In the genomic region with DNA sequence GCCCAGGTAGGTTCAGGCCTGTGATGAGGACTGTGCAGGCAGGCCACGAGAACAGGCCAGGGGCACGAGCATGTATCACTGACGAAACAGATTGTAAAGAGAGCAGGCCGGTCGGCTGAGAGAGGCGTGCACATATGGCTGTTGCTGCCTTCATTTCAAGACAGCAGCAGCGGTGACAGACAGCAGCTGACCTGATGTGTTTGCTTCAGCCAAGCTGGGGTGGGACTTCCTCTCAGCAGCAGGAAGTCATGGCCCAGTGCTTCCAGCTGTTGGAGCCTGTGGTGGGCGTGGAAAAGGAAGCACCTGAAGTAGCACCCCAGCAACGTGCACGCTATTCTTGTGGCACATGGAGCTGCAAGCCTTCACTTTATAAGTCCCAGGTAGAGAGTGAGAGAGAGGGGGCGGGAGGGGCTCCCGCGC, we compare ENCODE assay signal across 9 mouse cellular contexts.
DNase-seq lines count a peak whose midpoint lies in the region; ATAC-seq and TF ChIP-seq lines count a peak whose summit lies in the region.
"Had no signal": no experiment of that assay in that cellular context is flagged by ENCODE, and none has a peak within 500 bp of the region (broad histone marks: within the 10 kb centered on the region; RNA-seq: fewer than 3 reads in every experiment).

No protein-coding gene starts in this region.

- H3K4me3 ChIP-seq in testis, adult 2 months (ENCODE audit: control insufficient read depth, low read depth, low read length): peak overlapping the region; percentile 37
- no peak overlapping the region for H3K4me3 ChIP-seq in forebrain, postnatal 0 days (ENCODE audit: low read depth, low read length)

- no peak overlapping the region for H3K27ac ChIP-seq in testis, adult 2 months (ENCODE audit: control insufficient read depth, insufficient read depth, low read depth, low read length)
- H3K27ac ChIP-seq in forebrain, postnatal 0 days (ENCODE audit: low read depth, low read length): no peak overlapping the region

- no peak for TF ChIP-seq CTCF in testis, adult 2 months (IDR thresholded peaks at IDR 0.05; ENCODE audit: control insufficient read depth, insufficient read depth, insufficient replicate concordance, low read depth, low read length)
- TF ChIP-seq CTCF in forebrain, postnatal 0 days (IDR thresholded peaks at IDR 0.05; ENCODE audit: low read depth): no peak

- no peak for DNase-seq in testis, postnatal 14 days (ENCODE audit: low spot score)
- DNase-seq in induced T-regulatory cell, adult 2 months (ENCODE audit: low read depth): peak; percentile 61
- DNase-seq in naive thymus-derived CD4-positive, alpha-beta T cell, adult 2 months (ENCODE audit: low read depth): peak; percentile 62
- DNase-seq in right cerebral cortex, postnatal 25 days: no peak
- DNase-seq in forebrain, postnatal 0 days: no peak
- no peak for DNase-seq in kidney, adult 9 months
- DNase-seq: adrenal gland, postnatal 25 days had no signal

- H3K36me3 ChIP-seq in testis, adult 2 months (ENCODE audit: control insufficient read depth, insufficient read depth, low read length): no peaks in the 10 kb centered on the region
- H3K36me3 ChIP-seq in forebrain, postnatal 0 days (ENCODE audit: insufficient read depth): no peaks in the 10 kb centered on the region

- no peak for ATAC-seq in forebrain, postnatal 0 days
- no peak for ATAC-seq in erythroblast, adult 5-6 weeks (replicated peaks; ENCODE audit: low FRiP score, poor library complexity, severe bottlenecking)

- no peak overlapping the region for H3K4me2 ChIP-seq in forebrain, postnatal 0 days (ENCODE audit: low read depth)

- 76% methylated on average over 13 of the region's 13 CpGs for WGBS in forebrain, postnatal 0 days

- no peaks in the 10 kb centered on the region for H3K27me3 ChIP-seq in testis, adult 2 months (ENCODE audit: control insufficient read depth, insufficient read depth, low read length)
- no peaks in the 10 kb centered on the region for H3K27me3 ChIP-seq in forebrain, postnatal 0 days (ENCODE audit: insufficient read depth, low read length)

- no peak overlapping the region for H3K9ac ChIP-seq in forebrain, postnatal 0 days

- no peak for TF ChIP-seq POLR2A in testis, adult 2 months (IDR thresholded peaks at IDR 0.05; ENCODE audit: control insufficient read depth, low read depth, low read length)

- H3K9me3 ChIP-seq in forebrain, postnatal 0 days (ENCODE audit: low read length): no peaks in the 10 kb centered on the region

- peaks cover 7% of the 10 kb centered on the region for H3K4me1 ChIP-seq in testis, adult 2 months (ENCODE audit: control insufficient read depth, insufficient read depth, low read length)
- H3K4me1 ChIP-seq in forebrain, postnatal 0 days (ENCODE audit: insufficient read depth): no peaks in the 10 kb centered on the region

Comparison
In these comparisons a context has a peak if more than half of its experiments do, and no peak if none do; other contexts are left out.
1. DNase-seq: peak in induced T-regulatory cell, adult 2 months (single experiment) and naive thymus-derived CD4-positive, alpha-beta T cell, adult 2 months (single experiment); none in testis, postnatal 14 days (single experiment), right cerebral cortex, postnatal 25 days (single experiment), forebrain, postnatal 0 days (single experiment) and kidney, adult 9 months (single experiment).